Mouse (Mus musculus): ENCODE measurements around the gene Znhit1. TPM values are rescaled to one million over a fixed set of nuclear protein-coding genes. Genes with fewer than 3 reads are reported as not detected.

Gene Znhit1
- polyA plus RNA-seq, 1 experiment from 2014 or later: 106 TPM

GRCm38 (mm10) chr5:136962966-136963540 lies 24.8 kb downstream of the Znhit1 start:
- 81% methylated on average over 8 of the region's 8 CpGs for WGBS
- no peak overlapping the region for H3K27ac ChIP-seq (ENCODE audit: low read depth, low read length)
- no peaks in the 10 kb centered on the region for H3K27me3 ChIP-seq (ENCODE audit: control insufficient read depth, insufficient read depth, low read length)
- H3K9ac ChIP-seq (ENCODE audit: low read length): peak overlapping the region; percentile 74; the same call in 1 of the 2 replicates
- DNase-seq (ENCODE audit: low spot score): peak; percentile 8
- H3K9me3 ChIP-seq (ENCODE audit: control insufficient read depth, low read length): no peaks in the 10 kb centered on the region
- peak overlapping the region; percentile 64 for H3K4me3 ChIP-seq (ENCODE audit: low read depth, low read length)
- no peak for ATAC-seq (ENCODE audit: insufficient read depth, low FRiP score, low TSS enrichment)
- peaks cover 14% of the 10 kb centered on the region; the same call in 1 of the 2 replicates for H3K36me3 ChIP-seq (ENCODE audit: control insufficient read depth, insufficient read depth, low read length)
- peaks cover 11% of the 10 kb centered on the region; the same call in 1 of the 2 replicates for H3K4me1 ChIP-seq (ENCODE audit: control insufficient read depth, insufficient read depth, low read length)
- H3K4me2 ChIP-seq (ENCODE audit: low read depth): peak overlapping the region; percentile 64

GRCm38 (mm10) chr5:136962501-136962900 lies 25.3 kb downstream of the Znhit1 start:
- under 1% methylated on average over 10 of the region's 10 CpGs for WGBS
- peaks cover 14% of the 10 kb centered on the region; the same call in 1 of the 2 replicates for H3K36me3 ChIP-seq (ENCODE audit: control insufficient read depth, insufficient read depth, low read length)

DNA sequence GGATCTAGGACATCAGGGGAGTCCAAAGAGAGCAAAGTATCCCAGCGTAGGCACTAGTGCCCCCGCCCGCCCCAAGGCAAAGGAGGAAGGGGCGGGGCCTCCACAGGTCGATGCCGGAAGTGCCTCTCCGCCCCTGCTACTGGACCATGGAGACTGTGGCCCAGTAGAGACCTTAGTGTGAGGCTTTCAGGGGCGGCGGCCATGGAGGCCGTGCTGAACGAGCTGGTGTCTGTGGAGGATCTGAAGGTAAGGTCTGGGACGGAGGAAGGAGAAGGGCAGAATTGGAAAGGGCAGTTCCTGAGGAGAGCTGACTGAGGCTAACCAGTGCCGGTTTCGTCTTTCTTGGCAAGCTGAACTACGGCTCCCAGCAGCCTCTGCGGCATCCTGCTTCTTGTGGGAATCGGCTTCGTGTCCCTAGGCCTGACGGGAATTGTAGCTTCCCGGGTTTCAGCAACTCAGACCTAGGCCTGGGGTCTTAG lies 25.8 kb downstream of the Znhit1 start:
- Histone ChIP-seq H3K4me1 (ENCODE audit: control insufficient read depth, insufficient read depth, low read length) (peaks cover 11% of the 10 kb centered on the region; the same call in 1 of the 2 replicates), H3K36me3 (ENCODE audit: control insufficient read depth, insufficient read depth, low read length) (peaks cover 14% of the 10 kb centered on the region; the same call in 1 of the 2 replicates), H3K4me3 (ENCODE audit: low read depth, low read length) (peak overlapping the region; percentile 64), H3K9ac (ENCODE audit: low read length) (peak overlapping the region; percentile 74), H3K27ac (ENCODE audit: low read depth, low read length) (peak overlapping the region; percentile 75), H3K4me2 (ENCODE audit: low read depth) (peak overlapping the region; percentile 64), H3K9me3 (ENCODE audit: control insufficient read depth, low read length) (no peaks in the 10 kb centered on the region), H3K27me3 (ENCODE audit: control insufficient read depth, insufficient read depth, low read length) (no peaks in the 10 kb centered on the region)
- DNase-seq (ENCODE audit: low spot score): peak; percentile 91
- 0% methylated on average over 20 of the region's 20 CpGs for WGBS
- peak; percentile 88 for ATAC-seq (ENCODE audit: insufficient read depth, low FRiP score, low TSS enrichment)

More at GRCm38 (mm10) chr5:136962501-136962900, 25.3 kb downstream of the Znhit1 start:
- no peaks in the 10 kb centered on the region for H3K27me3 ChIP-seq (ENCODE audit: control insufficient read depth, insufficient read depth, low read length)
- H3K4me3 ChIP-seq (ENCODE audit: low read depth, low read length): peak overlapping the region; percentile 64
- H3K9me3 ChIP-seq (ENCODE audit: control insufficient read depth, low read length): no peaks in the 10 kb centered on the region
- H3K9ac ChIP-seq (ENCODE audit: low read length): peak overlapping the region; percentile 74
- H3K4me1 ChIP-seq (ENCODE audit: control insufficient read depth, insufficient read depth, low read length): peaks cover 11% of the 10 kb centered on the region; the same call in 1 of the 2 replicates
- ATAC-seq (ENCODE audit: insufficient read depth, low FRiP score, low TSS enrichment): peak; percentile 64
- DNase-seq (ENCODE audit: low spot score): peak; percentile 84
- H3K27ac ChIP-seq (ENCODE audit: low read depth, low read length): peak overlapping the region; percentile 75; the same call in 1 of the 2 replicates
- H3K4me2 ChIP-seq (ENCODE audit: low read depth): peak overlapping the region; percentile 64

DNA sequence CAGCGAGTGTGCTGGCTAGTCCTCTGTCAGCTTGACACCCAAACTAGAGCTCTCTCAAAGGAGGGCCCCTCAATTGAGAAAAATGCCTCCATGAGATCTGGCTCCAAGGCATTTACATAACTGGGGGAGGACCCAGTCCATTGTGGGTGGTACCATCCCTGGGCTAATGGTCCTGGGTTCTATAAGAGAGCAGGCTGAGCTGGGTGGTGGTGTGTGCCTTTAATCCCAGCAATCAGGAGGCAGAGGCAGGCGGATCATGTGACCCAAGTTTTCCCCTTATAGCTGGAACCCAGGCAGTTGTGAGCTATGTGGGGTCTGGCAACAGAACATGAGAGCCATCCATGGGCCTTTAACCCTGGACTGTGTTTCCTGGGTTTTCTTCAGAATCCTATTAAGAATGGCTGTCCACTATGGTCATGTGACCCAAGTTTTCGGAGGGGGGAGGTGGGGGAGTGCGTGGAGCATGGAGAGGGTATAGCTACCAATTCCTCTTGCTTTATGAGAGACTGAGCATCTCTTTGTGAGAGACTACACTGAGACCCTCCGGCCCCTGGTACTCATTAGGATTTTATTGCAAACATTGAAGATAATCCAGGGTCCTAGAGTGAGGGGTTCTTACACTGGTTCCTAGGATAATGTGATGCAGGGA lies 26.4 kb downstream of the Znhit1 start:
- Histone ChIP-seq H3K36me3 (ENCODE audit: control insufficient read depth, insufficient read depth, low read length) (peaks cover 14% of the 10 kb centered on the region; the same call in 1 of the 2 replicates), H3K9me3 (ENCODE audit: control insufficient read depth, low read length) (no peaks in the 10 kb centered on the region), H3K27me3 (ENCODE audit: control insufficient read depth, insufficient read depth, low read length) (no peaks in the 10 kb centered on the region), H3K4me2 (ENCODE audit: low read depth) (peak overlapping the region; percentile 64), H3K9ac (ENCODE audit: low read length) (peak overlapping the region; percentile 74), H3K4me3 (ENCODE audit: low read depth, low read length) (peak overlapping the region; percentile 64), H3K27ac (ENCODE audit: low read depth, low read length) (peak overlapping the region; percentile 75), H3K4me1 (ENCODE audit: control insufficient read depth, insufficient read depth, low read length) (peaks cover 11% of the 10 kb centered on the region; the same call in 1 of the 2 replicates)
- 28% methylated on average over 5 of the region's 5 CpGs for WGBS
- ATAC-seq (ENCODE audit: insufficient read depth, low FRiP score, low TSS enrichment) (peak; percentile 25), DNase-seq (ENCODE audit: low spot score) (no peak)

GRCm38 (mm10) chr5:136960053-136960452 lies 27.8 kb downstream of the Znhit1 start:
- ATAC-seq (ENCODE audit: insufficient read depth, low FRiP score, low TSS enrichment) (no peak), DNase-seq (ENCODE audit: low spot score) (peak; percentile 3)
- Histone ChIP-seq H3K4me2 (ENCODE audit: low read depth) (no peak overlapping the region), H3K27me3 (ENCODE audit: control insufficient read depth, insufficient read depth, low read length) (no peaks in the 10 kb centered on the region), H3K36me3 (ENCODE audit: control insufficient read depth, insufficient read depth, low read length) (peaks cover 7% of the 10 kb centered on the region; the same call in 1 of the 2 replicates), H3K4me3 (ENCODE audit: low read depth, low read length) (no peak overlapping the region), H3K9ac (ENCODE audit: low read length) (no peak overlapping the region), H3K4me1 (ENCODE audit: control insufficient read depth, insufficient read depth, low read length) (peaks cover 7% of the 10 kb centered on the region; the same call in 1 of the 2 replicates), H3K9me3 (ENCODE audit: control insufficient read depth, low read length) (no peaks in the 10 kb centered on the region), H3K27ac (ENCODE audit: low read depth, low read length) (no peak overlapping the region)
- 93% methylated on average over 6 of the region's 6 CpGs for whole genome bisulfite sequencing

- WGBS: 70% methylated on average over 5 of the region's 5 CpGs
- H3K27me3 ChIP-seq (ENCODE audit: control insufficient read depth, insufficient read depth, low read length): no peaks in the 10 kb centered on the region
- peak; percentile 3 for DNase-seq (ENCODE audit: low spot score)
- H3K9ac ChIP-seq (ENCODE audit: low read length): no peak overlapping the region
- no peak overlapping the region for H3K4me3 ChIP-seq (ENCODE audit: low read depth, low read length)
- H3K4me2 ChIP-seq (ENCODE audit: low read depth): no peak overlapping the region
- ATAC-seq (ENCODE audit: insufficient read depth, low FRiP score, low TSS enrichment): no peak
- H3K36me3 ChIP-seq (ENCODE audit: control insufficient read depth, insufficient read depth, low read length): 0 out of 2 replicates have a peak, but pooled peaks cover 2% of the 10 kb centered on the region
- H3K9me3 ChIP-seq (ENCODE audit: control insufficient read depth, low read length): no peaks in the 10 kb centered on the region
- no peak overlapping the region for H3K27ac ChIP-seq (ENCODE audit: low read depth, low read length)
- peaks cover 10% of the 10 kb centered on the region for H3K4me1 ChIP-seq (ENCODE audit: control insufficient read depth, insufficient read depth, low read length)
Measured at GRCm38 (mm10) chr5:136958991-136959605, 28.7 kb downstream of the Znhit1 start.

DNA sequence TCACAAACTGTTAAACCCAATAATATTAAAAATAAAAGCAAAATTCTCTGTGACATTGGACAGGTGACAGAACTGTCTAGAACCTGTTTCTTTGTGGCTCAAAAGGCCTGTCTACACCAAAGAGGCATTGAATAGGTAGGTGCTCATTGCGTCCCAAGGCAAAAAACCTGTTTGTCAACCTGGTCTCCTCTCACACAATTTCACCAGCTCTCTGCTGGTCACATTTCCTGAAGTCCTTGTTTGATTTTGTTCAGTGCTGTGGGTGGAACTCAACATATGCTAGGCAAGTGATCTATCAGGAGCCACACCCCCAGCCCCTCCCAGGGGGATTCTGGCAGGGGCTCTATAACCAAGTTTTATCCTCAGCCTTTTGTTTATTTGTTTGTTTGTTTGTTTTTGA lies 30.6 kb downstream of the Znhit1 start:
- Histone ChIP-seq H3K27ac (ENCODE audit: low read depth, low read length) (no peak overlapping the region), H3K4me3 (ENCODE audit: low read depth, low read length) (no peak overlapping the region), H3K4me1 (ENCODE audit: control insufficient read depth, insufficient read depth, low read length) (peaks cover 9% of the 10 kb centered on the region), H3K9ac (ENCODE audit: low read length) (no peak overlapping the region), H3K9me3 (ENCODE audit: control insufficient read depth, low read length) (no peaks in the 10 kb centered on the region), H3K36me3 (ENCODE audit: control insufficient read depth, insufficient read depth, low read length) (no peaks in the 10 kb centered on the region), H3K27me3 (ENCODE audit: control insufficient read depth, insufficient read depth, low read length) (no peaks in the 10 kb centered on the region), H3K4me2 (ENCODE audit: low read depth) (no peak overlapping the region)
- ATAC-seq (ENCODE audit: insufficient read depth, low FRiP score, low TSS enrichment): no peak
- DNase-seq (ENCODE audit: low spot score): no peak
- WGBS: 100% methylated on average over 1 of the region's 1 CpGs

GRCm38 (mm10) chr5:136955622-136956021 lies 32.2 kb downstream of the Znhit1 start:
- WGBS: 87% methylated on average over 4 of the region's 4 CpGs
- H3K36me3 ChIP-seq (ENCODE audit: control insufficient read depth, insufficient read depth, low read length): no peaks in the 10 kb centered on the region
- H3K9me3 ChIP-seq (ENCODE audit: control insufficient read depth, low read length): no peaks in the 10 kb centered on the region
- ATAC-seq (ENCODE audit: insufficient read depth, low FRiP score, low TSS enrichment): no peak
- H3K4me2 ChIP-seq (ENCODE audit: low read depth): no peak overlapping the region
- no peak overlapping the region for H3K9ac ChIP-seq (ENCODE audit: low read length)
- H3K4me3 ChIP-seq (ENCODE audit: low read depth, low read length): no peak overlapping the region
- no peak overlapping the region for H3K27ac ChIP-seq (ENCODE audit: low read depth, low read length)
- H3K4me1 ChIP-seq (ENCODE audit: control insufficient read depth, insufficient read depth, low read length): peaks cover 4% of the 10 kb centered on the region
- DNase-seq (ENCODE audit: low spot score): peak; percentile 6
- H3K27me3 ChIP-seq (ENCODE audit: control insufficient read depth, insufficient read depth, low read length): no peaks in the 10 kb centered on the region
